Mouse (Mus musculus): ENCODE measurements around the gene Vgll4.

Vgll4 gene

GRCm38 (mm10) chr6:114812779-114813178 lies 157.0 kb downstream of the Vgll4 start:
- no peak for DNase-seq (ENCODE audit: extremely low spot score, low spot score)

GRCm38 (mm10) chr6:114812322-114812721 lies 157.5 kb downstream of the Vgll4 start:
- DNase-seq (ENCODE audit: extremely low spot score, low spot score): no peak

Measured in neural tube, embryonic 10.5 days (tissue).